Mouse (Mus musculus): Measurements from ENCODE around the gene Trim71.
A peak's percentile ranks its signal among the peaks of the same experiment; 100 is the strongest.
"Not testable (repeated sequence)": the region's sequence is repeated elsewhere in the genome, so short reads cannot be mapped to it uniquely, and the experiment has no call there.

Trim71 gene

GRCm38 (mm10) chr9:114525891-114526290, 38.3 kb downstream of the Trim71 start:
- no peak for DNase-seq (ENCODE audit: low spot score)

DNA sequence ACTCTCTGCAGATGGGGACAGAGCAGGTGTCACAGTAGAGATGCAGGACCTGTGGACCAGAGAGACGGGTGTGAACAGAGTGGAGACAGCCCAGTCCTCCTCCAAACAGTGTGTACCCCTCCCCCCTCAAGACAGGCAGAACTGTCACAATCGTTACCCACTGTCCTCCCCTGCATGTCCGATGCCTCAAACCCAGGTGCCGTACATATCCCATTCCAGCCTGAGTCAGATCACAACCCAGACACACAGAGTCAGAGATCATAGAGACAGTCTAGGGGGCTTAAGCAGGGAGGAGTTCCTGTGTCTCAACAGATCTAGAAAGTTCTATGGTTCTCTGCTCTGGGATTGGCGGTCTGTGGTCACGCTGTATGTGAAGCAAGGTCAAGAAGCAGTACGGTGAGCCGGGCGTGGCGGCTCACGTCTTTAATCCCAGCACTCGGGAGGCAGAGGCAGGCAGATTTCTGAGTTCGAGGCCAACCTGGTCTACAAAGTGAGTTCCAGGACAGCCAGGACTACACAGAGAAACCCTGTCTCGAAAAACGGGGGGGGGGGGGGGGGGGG, 39.0 kb downstream of the Trim71 start:
- no peak for DNase-seq (ENCODE audit: low spot score)

DNA sequence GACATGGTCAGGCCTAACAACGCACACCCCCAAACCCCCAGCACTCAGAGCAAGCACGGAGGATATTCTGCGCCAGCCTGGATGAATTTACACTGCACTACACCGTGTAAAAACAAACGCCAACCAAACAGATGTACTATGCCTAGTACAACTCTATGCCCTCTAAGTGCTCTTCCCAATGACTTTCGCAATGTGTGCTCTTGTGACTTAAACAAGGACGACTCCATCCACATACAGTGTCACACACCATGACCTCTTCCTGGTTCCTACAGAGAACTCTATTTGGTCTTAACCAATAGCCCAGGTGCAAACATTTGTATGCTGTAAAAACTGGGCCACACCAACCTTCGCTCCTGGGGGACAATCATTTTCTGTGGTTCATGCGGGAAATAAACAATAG, 41.7 kb downstream of the Trim71 start:
- no peak for DNase-seq (ENCODE audit: low spot score)

GRCm38 (mm10) chr9:114522041-114522440, 42.1 kb downstream of the Trim71 start:
- no peak for DNase-seq (ENCODE audit: low spot score)

- DNase-seq (ENCODE audit: low spot score) = not testable (repeated sequence)
These were observed 43.6 kb downstream of the Trim71 start for GRCm38 (mm10) chr9:114520529-114520928.

DNA sequence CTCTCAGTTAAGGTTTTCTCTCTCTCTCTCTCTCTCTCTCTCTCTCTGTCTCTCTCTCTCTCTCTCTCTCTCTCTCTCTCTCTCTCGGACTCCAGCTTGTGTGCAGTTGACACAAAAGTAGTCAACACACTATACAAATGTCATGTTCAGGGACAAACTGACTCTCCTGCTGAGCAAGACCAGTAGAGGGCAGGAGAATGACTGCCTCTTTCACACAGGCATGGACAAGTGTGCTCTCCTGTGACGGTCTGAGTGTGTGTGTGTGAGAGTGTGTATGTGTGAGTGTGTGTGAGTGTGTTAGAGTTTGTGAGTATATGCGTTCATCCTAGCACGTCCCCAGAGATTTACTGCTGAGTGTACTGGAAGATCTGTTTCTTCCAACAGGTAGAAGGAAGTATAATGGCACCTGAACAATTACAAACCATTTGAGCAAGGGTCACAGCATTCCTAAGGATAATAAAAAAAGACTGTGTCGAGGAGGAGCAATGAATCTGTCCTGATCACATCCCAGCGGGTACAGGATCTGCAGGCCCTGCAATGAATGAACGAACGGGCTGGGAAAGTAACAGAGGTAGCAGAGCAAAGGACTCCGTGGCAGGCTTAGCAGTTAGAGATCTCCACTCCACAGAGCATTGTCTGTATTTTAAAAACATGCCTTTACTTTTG, 45.2 kb downstream of the Trim71 start:
- no peak for DNase-seq (ENCODE audit: low spot score)

GRCm38 (mm10) chr9:114517924-114518497, 46.2 kb downstream of the Trim71 start:
- no peak for DNase-seq (ENCODE audit: low spot score)

GRCm38 (mm10) chr9:114515364-114515763, 48.8 kb downstream of the Trim71 start, which contains the start of gene C130032M10Rik:
Gene C130032M10Rik (plus strand): TSS chr9:114515697.
- no peak for DNase-seq (ENCODE audit: low spot score)

DNA sequence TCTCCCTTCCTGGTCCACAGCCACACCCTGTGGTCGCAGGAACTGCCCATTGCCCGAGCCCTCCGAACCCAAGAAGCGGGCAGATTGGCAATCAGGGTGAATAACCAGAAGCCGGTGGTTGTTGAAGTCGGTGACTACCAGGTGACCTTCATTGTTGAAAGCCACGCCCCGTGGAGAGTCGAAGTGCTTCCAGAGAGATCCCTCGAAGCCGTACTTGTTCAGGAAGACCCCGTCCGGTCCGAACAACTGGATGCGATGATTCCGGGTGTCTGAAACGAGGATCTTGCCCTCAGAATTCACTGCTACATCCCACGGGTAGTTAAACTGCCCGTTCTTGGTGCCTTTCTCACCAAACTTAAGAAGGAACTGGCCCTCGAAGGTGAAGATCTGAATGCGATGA, 51.3 kb downstream of the Trim71 start:
- DNase-seq (ENCODE audit: low spot score) = no peak

DNA sequence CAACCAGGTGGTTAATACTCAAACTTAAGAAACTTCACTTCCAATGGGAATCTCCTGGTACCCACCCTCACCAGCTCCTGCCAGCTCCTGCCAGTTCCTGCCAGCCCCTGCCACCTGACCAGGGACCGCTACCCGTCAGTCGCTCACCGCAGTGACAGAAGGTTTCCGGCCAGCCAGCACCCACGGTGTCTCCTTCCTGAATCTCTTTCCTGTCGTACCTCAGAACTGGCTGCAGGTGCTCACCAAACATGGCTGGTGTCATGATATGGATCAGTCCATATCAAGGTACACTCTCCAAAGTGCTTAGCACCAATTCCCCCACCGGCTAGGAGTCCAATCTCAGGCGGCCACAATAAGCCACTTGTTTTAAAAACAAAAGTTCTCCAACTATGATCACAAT, 54.4 kb downstream of the Trim71 start:
- DNase-seq (ENCODE audit: low spot score) = no peak

GRCm38 (mm10) chr9:114507421-114507820, 56.7 kb downstream of the Trim71 start:
- DNase-seq (ENCODE audit: low spot score) = no peak

DNA sequence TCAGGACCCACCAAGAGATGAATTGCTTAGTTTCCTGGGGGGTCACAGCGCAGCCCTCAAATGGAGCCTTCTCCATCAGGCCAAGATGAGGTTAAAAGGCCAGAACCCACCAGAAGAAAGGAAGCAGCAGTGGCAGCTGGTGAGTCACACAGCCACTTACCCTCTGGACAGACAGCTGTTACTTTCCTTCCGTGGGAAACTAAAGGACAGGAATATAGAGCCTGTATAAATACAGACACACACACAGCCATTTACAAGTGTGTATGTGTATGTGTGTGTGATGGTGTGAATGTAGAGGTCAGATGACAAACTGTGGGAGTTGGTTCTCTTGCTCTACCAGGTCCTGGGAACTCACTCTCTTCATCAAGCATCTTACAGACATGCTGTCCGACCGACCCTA, 57.6 kb downstream of the Trim71 start:
- no peak for DNase-seq (ENCODE audit: low spot score)

- DNase-seq (ENCODE audit: low spot score) = no peak
These were observed 59.4 kb downstream of the Trim71 start, which contains the start of gene Ccr4 for GRCm38 (mm10) chr9:114504816-114505215. Gene Ccr4 (minus strand): TSS chr9:114504916.

- peak; percentile 87 for DNase-seq (ENCODE audit: low spot score)
These were observed 61.3 kb downstream of the Trim71 start for GRCm38 (mm10) chr9:114502711-114503427.

DNA sequence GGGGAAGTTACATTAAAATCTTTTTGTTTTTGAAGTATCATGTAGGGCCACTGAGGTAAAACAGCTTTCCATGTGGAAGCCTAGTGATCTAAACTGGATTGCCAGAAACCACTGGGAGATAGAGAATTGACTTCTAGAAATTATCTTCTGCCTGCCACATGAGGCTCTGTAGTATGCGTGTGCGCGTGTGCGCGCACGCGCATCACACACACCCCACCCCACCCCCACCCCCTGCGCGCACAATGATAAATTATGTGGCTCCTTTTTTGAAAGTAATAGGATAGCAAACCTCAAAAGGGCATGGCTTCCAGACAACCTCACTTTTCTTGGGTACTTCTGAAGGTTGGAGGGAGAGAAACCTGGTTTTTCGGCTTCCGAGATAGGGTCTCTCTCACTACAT, 62.3 kb downstream of the Trim71 start:
- no peak for DNase-seq (ENCODE audit: low spot score)

DNA sequence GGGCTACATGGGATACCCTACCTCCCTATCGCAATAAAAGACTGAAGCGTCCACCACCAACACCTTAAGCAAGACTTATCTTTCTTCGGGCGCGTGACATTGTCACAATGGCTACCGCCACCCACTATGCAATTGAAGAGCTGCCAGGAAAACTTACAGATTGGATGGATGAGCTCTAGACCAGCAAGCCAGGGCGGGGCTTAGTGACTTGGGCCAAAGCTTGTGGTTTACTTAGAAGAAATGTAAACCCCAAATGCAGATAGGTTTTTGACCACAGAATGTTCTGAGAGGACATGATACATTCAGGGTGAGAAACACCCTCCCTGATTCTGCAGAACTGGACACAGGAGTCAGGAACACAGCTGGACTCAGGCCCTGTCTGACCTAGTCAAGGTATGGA, 63.1 kb downstream of the Trim71 start:
- DNase-seq (ENCODE audit: low spot score) = no peak

- peak; percentile 74 for DNase-seq (ENCODE audit: low spot score)
These were observed 64.2 kb downstream of the Trim71 start for GRCm38 (mm10) chr9:114499783-114500515.

DNA sequence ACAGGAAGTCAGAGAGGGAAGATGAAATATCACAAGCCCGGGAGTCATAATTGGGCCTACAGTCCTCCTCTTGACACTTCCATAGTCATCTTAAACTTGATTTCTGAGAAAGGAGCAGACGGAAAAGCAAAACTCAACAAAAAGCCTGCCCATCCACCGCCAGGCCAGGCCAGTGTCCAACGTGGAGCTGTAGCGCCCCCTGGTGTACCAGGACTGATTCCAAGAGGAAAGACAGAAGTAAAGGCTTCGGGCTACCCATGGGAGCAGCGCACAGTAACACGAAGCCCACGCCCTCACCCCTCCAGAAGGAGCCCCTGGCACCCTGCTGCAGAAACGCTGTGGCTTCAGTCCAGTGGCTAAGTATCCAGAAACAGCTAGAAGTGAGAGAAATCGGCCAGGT, 66.0 kb downstream of the Trim71 start:
- DNase-seq (ENCODE audit: low spot score) = peak; percentile 83

GRCm38 (mm10) chr9:114496469-114496868, 67.7 kb downstream of the Trim71 start:
- DNase-seq (ENCODE audit: low spot score) = no peak

- DNase-seq (ENCODE audit: low spot score) = peak; percentile 60
These were observed 76.5 kb downstream of the Trim71 start for GRCm38 (mm10) chr9:114487481-114488258.

DNA sequence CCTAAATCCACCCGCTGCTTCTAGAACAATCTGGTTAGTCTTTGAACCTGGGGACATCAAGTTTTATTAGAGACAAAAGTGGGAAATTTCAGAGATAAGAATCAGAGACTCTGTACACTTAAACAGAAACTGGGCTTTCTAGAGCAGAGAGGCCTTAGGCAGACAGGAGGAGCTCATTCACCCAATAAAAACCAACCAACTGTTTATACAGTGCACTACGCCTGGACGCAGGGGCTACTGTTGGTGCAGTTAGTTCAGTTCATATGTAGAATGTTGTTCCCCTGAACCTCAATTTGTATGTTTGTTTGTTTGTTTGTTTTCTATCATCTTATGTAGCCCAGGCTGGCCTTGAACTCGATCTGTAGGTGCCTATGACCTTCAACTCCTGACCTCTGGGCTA, 77.4 kb downstream of the Trim71 start:
- no peak for DNase-seq (ENCODE audit: low spot score)
